Mouse (Mus musculus) G1E-ER4 (cell line): ENCODE data around the gene Gm7145. TPM values are rescaled to one million over a fixed set of nuclear protein-coding genes. Genes with fewer than 3 reads are reported as not detected.
"Not testable (repeated sequence)": the region's sequence is repeated elsewhere in the genome, so short reads cannot be mapped to it uniquely, and the experiment has no call there.

ENCODE experiments used
- GATA1 ChIP-seq: IDR thresholded peaks from one replicate; pipeline ENCODE4 v1.8.0; 2012; ENCODE audit warnings: low read length, inconsistent platforms
- polyA plus RNA-seq: library from polyadenylated mRNA; stranded (reverse); fragments of >175 nt; gene quantifications from 2 replicates; pipeline ENCODE4 v1.2.3, GENCODE M21; 2012

The Gm7145 gene
- not detected in 2 replicates for polyA plus RNA-seq

DNA sequence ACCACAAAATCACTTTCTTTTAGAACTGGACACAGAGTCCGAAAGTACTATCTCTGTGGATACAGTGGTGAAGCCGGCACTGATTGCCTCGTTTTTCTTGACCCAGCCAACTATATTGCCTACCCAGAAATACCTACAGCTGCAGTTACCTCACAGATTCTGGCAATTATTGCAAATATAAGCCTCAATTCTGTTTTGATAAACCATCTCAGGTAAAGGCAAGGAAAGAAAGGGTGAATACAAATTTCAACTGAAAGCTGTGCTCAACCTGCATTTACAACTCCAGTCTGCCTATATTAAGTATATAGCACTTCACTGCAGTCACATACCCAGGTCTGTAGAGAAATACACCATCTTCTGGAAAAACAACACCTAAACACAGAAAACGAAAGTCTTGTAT lies at the start of gene Gm7145:
TSS of gene Gm7145 (plus strand) at position 301 of the 400 bp plus-strand sequence.
- TF ChIP-seq GATA1, result no peak

DNA sequence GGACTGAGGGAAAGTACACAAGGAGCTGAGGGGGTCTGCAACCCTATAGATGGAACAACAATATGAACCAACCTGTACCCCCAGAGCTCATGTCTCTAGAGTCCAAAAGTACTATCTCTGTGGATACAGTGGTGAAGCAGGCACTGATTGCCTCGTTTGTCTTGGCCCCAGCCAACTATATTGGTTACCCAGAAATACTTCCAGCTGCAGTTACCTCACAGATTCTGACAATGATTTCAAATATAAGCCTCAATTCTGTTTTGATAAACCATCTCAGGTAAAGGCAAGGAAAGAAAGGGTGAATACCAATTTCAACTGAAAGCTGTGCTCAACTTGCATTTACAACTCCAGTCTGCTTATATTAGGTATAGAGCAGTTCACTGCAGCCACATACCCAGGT lies 38.0 kb upstream of the Gm7145 start, which contains the start of gene Gm28168:
TSS of gene Gm28168 (plus strand) at position 301 of the 400 bp plus-strand sequence.
- TF ChIP-seq GATA1, result not testable (repeated sequence)

Other genes starting within 250 kb of the Gm7145 start
- gene B020011L13Rik, start 184.8 kb upstream of the Gm7145 start, polyA plus RNA-seq, result not detected in 2 replicates
- gene Gm28360, start 135.9 kb upstream of the Gm7145 start, polyA plus RNA-seq, result not detected in 2 replicates
- not detected in 2 replicates for gene Gm28168, start 37.9 kb upstream of the Gm7145 start, polyA plus RNA-seq
- gene Gm29106, start 210.6 kb downstream of the Gm7145 start, polyA plus RNA-seq, result not detected in 2 replicates